Mouse (Mus musculus): ENCODE data around the gene Ppp2r5c.

GRCm38 (mm10) chr12:110401871-110402270, 45.0 kb upstream of the Ppp2r5c start:
- TF ChIP-seq CTCF (IDR thresholded peaks at IDR 0.05; ENCODE audit: low read depth) (no peak), EP300 (IDR thresholded peaks at IDR 0.05; ENCODE audit: low read depth) (no peak)

Measured in heart, postnatal 0 days (tissue).